ENCODE assay signal across 8 mouse cellular contexts in genomic region chr12:28636543-28636942, GRCm38 (mm10). TPM values are rescaled to one million over a fixed set of nuclear protein-coding genes. Genes with fewer than 3 reads are reported as not detected.
DNase-seq lines count a peak whose midpoint lies in the region; ATAC-seq and TF ChIP-seq lines count a peak whose summit lies in the region.

No protein-coding gene starts in this region.

- 91% methylated on average over 6 of the region's 6 CpGs for WGBS in kidney, embryonic 16.5 days
- 90% methylated on average over 6 of the region's 6 CpGs for WGBS in intestine, embryonic 14.5 days
- 93% methylated on average over 6 of the region's 6 CpGs for WGBS in midbrain, postnatal 0 days

- no peaks in the 10 kb centered on the region for H3K9me3 ChIP-seq in kidney, embryonic 16.5 days (ENCODE audit: low read length)
- H3K9me3 ChIP-seq in intestine, embryonic 14.5 days (ENCODE audit: control insufficient read depth, low read length): no peaks in the 10 kb centered on the region
- no peaks in the 10 kb centered on the region for H3K9me3 ChIP-seq in midbrain, postnatal 0 days (ENCODE audit: low read length)

- DNase-seq in kidney, postnatal 14 days: no peak
- no peak for DNase-seq in intestine, embryonic 14.5 days (ENCODE audit: low spot score)
- DNase-seq in midbrain, postnatal 0 days (ENCODE audit: low spot score): no peak
- DNase-seq in left cerebral cortex, postnatal 36 days (ENCODE audit: low spot score in 2 of 2): no peak
- no peak for DNase-seq in adrenal gland, adult (ENCODE audit: inconsistent age in 2 of 2, low spot score in 1 of 2)
- no peak for DNase-seq in cerebellum, postnatal 25 days

- intact Hi-C loops in left cerebral cortex, postnatal 36 days (cut with DNase I): loop anchor here (5.0 kb wide), 1 partner anchor 44 kb away; no protein-coding TSS in a partner anchor

- peak overlapping the region; percentile 56 for H3K4me2 ChIP-seq in kidney, embryonic 16.5 days (replicated peaks; ENCODE audit: low read depth, low read length)
- peak overlapping the region; percentile 49 for H3K4me2 ChIP-seq in intestine, embryonic 14.5 days (ENCODE audit: low read length)
- H3K4me2 ChIP-seq in midbrain, postnatal 0 days (ENCODE audit: low read depth, low read length, poor library complexity, severe bottlenecking): peak overlapping the region; percentile 51; the same call in 1 of the 2 replicates

- peak overlapping the region; percentile 92 for H3K4me3 ChIP-seq in kidney, embryonic 16.5 days (ENCODE audit: low read length)
- peak overlapping the region; percentile 73; the same call in 1 of the 2 replicates for H3K4me3 ChIP-seq in cortical plate, adult 2 months (ENCODE audit: insufficient read depth, low read length)
- H3K4me3 ChIP-seq in intestine, embryonic 14.5 days (ENCODE audit: low read depth, low read length): peak overlapping the region; percentile 82
- H3K4me3 ChIP-seq in midbrain, postnatal 0 days (ENCODE audit: low read depth, low read length): peak overlapping the region; percentile 68

- peaks cover 30% of the 10 kb centered on the region for H3K36me3 ChIP-seq in kidney, embryonic 16.5 days (ENCODE audit: insufficient read depth, low read length)
- peaks cover 33% of the 10 kb centered on the region for H3K36me3 ChIP-seq in intestine, embryonic 14.5 days (ENCODE audit: control insufficient read depth, insufficient read depth, low read length)
- peaks cover 24% of the 10 kb centered on the region for H3K36me3 ChIP-seq in midbrain, postnatal 0 days (ENCODE audit: insufficient read depth, low read length)

- H3K4me1 ChIP-seq in kidney, embryonic 16.5 days (ENCODE audit: insufficient read depth, low read length): peaks cover 12% of the 10 kb centered on the region
- peaks cover 5% of the 10 kb centered on the region for H3K4me1 ChIP-seq in cortical plate, adult 2 months (ENCODE audit: control insufficient read depth, insufficient read depth, low read length)
- peaks cover 5% of the 10 kb centered on the region for H3K4me1 ChIP-seq in intestine, embryonic 14.5 days (replicated peaks; ENCODE audit: control insufficient read depth, insufficient read depth, low read length)
- H3K4me1 ChIP-seq in midbrain, postnatal 0 days (ENCODE audit: insufficient read depth, low read length): peaks cover 5% of the 10 kb centered on the region; the same call in 1 of the 2 replicates

- no peak for TF ChIP-seq CTCF in cortical plate, adult 2 months (IDR thresholded peaks at IDR 0.05; ENCODE audit: extremely low read depth, insufficient read depth, low read length)
- no peak for TF ChIP-seq CTCF in midbrain, postnatal 0 days (IDR thresholded peaks at IDR 0.05)

- ATAC-seq in kidney, embryonic 16.5 days (ENCODE audit: low FRiP score, low TSS enrichment): no peak
- no peak for ATAC-seq in intestine, embryonic 14.5 days (replicated peaks; ENCODE audit: low FRiP score, low TSS enrichment, low read depth)
- ATAC-seq in midbrain, postnatal 0 days (ENCODE audit: low FRiP score): no peak

- H3K9ac ChIP-seq in kidney, embryonic 16.5 days (replicated peaks; ENCODE audit: low read length): no peak overlapping the region; the same call in 1 of the 2 replicates
- H3K9ac ChIP-seq in intestine, embryonic 14.5 days (ENCODE audit: low read length): no peak overlapping the region
- no peak overlapping the region for H3K9ac ChIP-seq in midbrain, postnatal 0 days (replicated peaks; ENCODE audit: low read length, poor library complexity, severe bottlenecking)

- H3K27ac ChIP-seq in kidney, embryonic 16.5 days (ENCODE audit: low read length): no peak overlapping the region
- H3K27ac ChIP-seq in cortical plate, adult 2 months (ENCODE audit: insufficient read depth, low read length): no peak overlapping the region
- no peak overlapping the region for H3K27ac ChIP-seq in intestine, embryonic 14.5 days (ENCODE audit: low read depth)
- peak overlapping the region; percentile 83; the same call in 1 of the 2 replicates for H3K27ac ChIP-seq in midbrain, postnatal 0 days (ENCODE audit: low read depth, low read length)

- no peaks in the 10 kb centered on the region for H3K27me3 ChIP-seq in kidney, embryonic 16.5 days (ENCODE audit: insufficient read depth, low read length)
- H3K27me3 ChIP-seq in intestine, embryonic 14.5 days (replicated peaks; ENCODE audit: control insufficient read depth, insufficient read depth, low read length): no peaks in the 10 kb centered on the region
- no peaks in the 10 kb centered on the region for H3K27me3 ChIP-seq in midbrain, postnatal 0 days (ENCODE audit: insufficient read depth, low read length)

- no peak for TF ChIP-seq POLR2A in cortical plate, adult 2 months (IDR thresholded peaks at IDR 0.05; ENCODE audit: extremely low read depth, insufficient read depth, low read length)

RNA-seq across cellular contexts. Expression of gene Rps7, which starts 0.8 kb away (rescaled TPM):
- polyA plus RNA-seq in kidney, embryonic 16.5 days (2015; fragmentation: Nextera tagmentation; extraction: Ambion mirVana): 499 and 566 TPM in 2 replicates
- polyA plus RNA-seq in cortical plate, adult 2 months (2012; rRNA removed): 368 and 372 TPM in 2 replicates
- 988 and 1,086 TPM in 2 replicates for polyA plus RNA-seq in intestine, embryonic 14.5 days (2014; fragmentation: Nextera tagmentation; extraction: Ambion mirVana)
- total RNA-seq in midbrain, postnatal 0 days (2014; rRNA removed): 844 and 942 TPM in 2 replicates
- polyA plus RNA-seq in midbrain, postnatal 0 days (2015; fragmentation: Nextera tagmentation; extraction: Ambion mirVana): 481 and 538 TPM in 2 replicates
- 100 to 1,000 TPM; 261 to 290 TPM for total RNA-seq in left cerebral cortex, postnatal 36 days (2021)

RNA-seq across cellular contexts. Expression of gene Rnaseh1, which starts 12.9 kb away (rescaled TPM):
- 34.7 and 39.3 TPM in 2 replicates for polyA plus RNA-seq in kidney, embryonic 16.5 days (2015; fragmentation: Nextera tagmentation; extraction: Ambion mirVana)
- 18.7 and 19.6 TPM in 2 replicates for polyA plus RNA-seq in cortical plate, adult 2 months (2012; rRNA removed)
- 29.2 and 30.0 TPM in 2 replicates for polyA plus RNA-seq in intestine, embryonic 14.5 days (2014; fragmentation: Nextera tagmentation; extraction: Ambion mirVana)
- 7.7 and 9.8 TPM in 2 replicates for total RNA-seq in midbrain, postnatal 0 days (2014; rRNA removed)
- polyA plus RNA-seq in midbrain, postnatal 0 days (2015; fragmentation: Nextera tagmentation; extraction: Ambion mirVana): 12.6 and 14.5 TPM in 2 replicates
- total RNA-seq in left cerebral cortex, postnatal 36 days (2021): 10 to 100 TPM; 13.4 to 15.2 TPM

RNA-seq across cellular contexts. Expression of gene Colec11, which starts 13.4 kb away (rescaled TPM):
- polyA plus RNA-seq in kidney, embryonic 16.5 days (2015; fragmentation: Nextera tagmentation; extraction: Ambion mirVana): 3.1 and 4.4 TPM in 2 replicates
- 0.98 and 1.1 TPM in 2 replicates for polyA plus RNA-seq in cortical plate, adult 2 months (2012; rRNA removed)
- polyA plus RNA-seq in intestine, embryonic 14.5 days (2014; fragmentation: Nextera tagmentation; extraction: Ambion mirVana): 1.1 and 1.2 TPM in 2 replicates
- total RNA-seq in midbrain, postnatal 0 days (2014; rRNA removed): 0.57 and 1.4 TPM in 2 replicates
- polyA plus RNA-seq in midbrain, postnatal 0 days (2015; fragmentation: Nextera tagmentation; extraction: Ambion mirVana): 0.85 and 1.1 TPM in 2 replicates
- under 1 TPM; 0.57 to 0.59 TPM for total RNA-seq in left cerebral cortex, postnatal 36 days (2021)

RNA-seq across cellular contexts. Expression of gene Adi1, which starts 38.5 kb away (rescaled TPM):
- polyA plus RNA-seq in kidney, embryonic 16.5 days (2015; fragmentation: Nextera tagmentation; extraction: Ambion mirVana): 97.4 and 103 TPM in 2 replicates
- polyA plus RNA-seq in cortical plate, adult 2 months (2012; rRNA removed): 40.7 and 41.7 TPM in 2 replicates
- 76.4 and 78.7 TPM in 2 replicates for polyA plus RNA-seq in intestine, embryonic 14.5 days (2014; fragmentation: Nextera tagmentation; extraction: Ambion mirVana)
- total RNA-seq in midbrain, postnatal 0 days (2014; rRNA removed): 6.4 and 8.8 TPM in 2 replicates
- polyA plus RNA-seq in midbrain, postnatal 0 days (2015; fragmentation: Nextera tagmentation; extraction: Ambion mirVana): 23.4 and 23.6 TPM in 2 replicates
- 10 to 100 TPM; 32.0 to 36.8 TPM for total RNA-seq in left cerebral cortex, postnatal 36 days (2021)

RNA-seq across cellular contexts. Expression of gene Allc, which starts 54.2 kb away (rescaled TPM):
- polyA plus RNA-seq in kidney, embryonic 16.5 days (2015; fragmentation: Nextera tagmentation; extraction: Ambion mirVana): not detected in 2 replicates
- 0.46 and 0.66 TPM in 2 replicates for polyA plus RNA-seq in cortical plate, adult 2 months (2012; rRNA removed)
- not detected in 2 replicates for polyA plus RNA-seq in intestine, embryonic 14.5 days (2014; fragmentation: Nextera tagmentation; extraction: Ambion mirVana)
- 0.16 TPM in 1 of 2 replicates, not detected in the other for total RNA-seq in midbrain, postnatal 0 days (2014; rRNA removed)
- polyA plus RNA-seq in midbrain, postnatal 0 days (2015; fragmentation: Nextera tagmentation; extraction: Ambion mirVana): 0.32 and 0.58 TPM in 2 replicates
- total RNA-seq in left cerebral cortex, postnatal 36 days (2021): 1 to 10 TPM; 1.2 to 1.3 TPM
